Mouse (Mus musculus): ENCODE data around the gene Gstt1.

GRCm38 (mm10) chr10:75777885-75778284 is 20.5 kb downstream of the Gstt1 start:
- no peak for TF ChIP-seq CTCF (IDR thresholded peaks at IDR 0.05; ENCODE audit: borderline replicate concordance, extremely low read depth, insufficient read depth, insufficient read length)
- TF ChIP-seq POLR2A (IDR thresholded peaks at IDR 0.05; ENCODE audit: borderline replicate concordance, extremely low read depth, insufficient read depth, insufficient read length, poor library complexity, severe bottlenecking) = no peak

Data from brain, embryonic 14.5 days (tissue).